Mouse (Mus musculus): Measurements from ENCODE around the gene Vwa3a.
"Not testable (repeated sequence)": the region's sequence is repeated elsewhere in the genome, so short reads cannot be mapped to it uniquely, and the experiment has no call there.

Gene Vwa3a

DNA sequence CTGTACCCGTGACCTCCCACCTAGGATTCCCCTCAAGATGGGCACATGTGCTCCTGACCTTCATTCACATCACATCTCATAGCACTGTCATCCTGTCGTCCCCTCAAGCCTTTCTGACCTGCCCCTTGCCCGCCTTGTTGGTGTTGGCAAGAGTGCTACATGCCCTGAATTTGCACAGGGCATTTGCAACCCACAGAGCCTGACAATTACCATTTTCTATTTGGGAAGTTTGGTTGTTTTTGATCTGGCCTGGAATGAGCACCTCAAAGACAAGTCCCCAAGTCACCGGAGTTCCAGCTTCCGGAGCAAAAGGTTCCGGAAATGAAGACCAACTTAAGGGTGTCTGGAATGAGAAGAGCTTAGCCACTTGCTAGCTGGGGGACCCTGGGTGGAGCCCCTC, at the start of gene Vwa3a:
TSS of gene Vwa3a (plus strand) at position 301 of the 400 bp plus-strand sequence.
- no peak for DNase-seq (ENCODE audit: extremely low read depth, insufficient read length, low spot score)

DNA sequence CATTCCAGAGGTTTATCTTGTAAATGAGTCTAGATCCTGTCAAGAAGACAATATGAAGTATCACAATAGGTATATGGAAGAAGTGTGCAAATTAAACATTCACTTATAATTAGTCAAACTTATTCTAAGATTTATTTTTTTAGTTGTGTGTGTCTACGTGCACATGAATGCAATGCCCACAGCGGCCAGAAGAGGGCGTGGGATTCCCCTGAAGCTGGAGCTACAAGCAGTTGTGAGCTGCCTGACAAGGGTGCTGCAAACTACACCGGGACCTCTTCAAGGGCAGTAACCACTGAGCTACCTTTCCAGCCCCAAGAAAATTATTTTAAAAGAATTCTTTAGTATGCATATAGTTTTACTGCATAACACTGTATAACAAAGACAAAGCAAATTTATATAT, 48.5 kb upstream of the Vwa3a start:
- no peak for DNase-seq (ENCODE audit: extremely low read depth, insufficient read length, low spot score)

DNA sequence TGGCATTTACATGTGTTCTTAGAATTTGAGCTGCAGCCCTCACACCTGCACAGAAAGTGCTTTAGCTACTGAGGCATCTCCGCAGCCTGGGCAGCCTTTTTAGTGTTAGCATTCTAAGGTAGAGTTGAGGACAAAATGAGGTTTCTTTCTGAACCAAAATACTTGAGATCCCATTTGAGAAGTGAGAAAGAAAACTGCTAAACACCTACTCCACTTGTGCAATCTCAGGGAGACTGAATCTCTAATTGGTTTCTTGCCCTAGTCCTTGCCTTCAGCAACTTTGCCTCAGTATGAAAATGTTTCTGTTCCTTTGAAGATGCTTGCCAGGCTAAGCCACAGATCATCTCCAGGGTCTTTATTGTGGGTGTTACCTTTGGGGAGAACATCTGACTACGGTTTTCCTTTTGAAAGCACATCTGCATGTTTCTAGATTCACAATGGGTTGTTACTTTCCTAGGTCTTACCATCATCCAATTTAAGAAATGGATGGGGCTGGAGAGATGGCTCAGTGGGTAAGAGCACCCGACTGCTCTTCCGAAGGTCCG, 45.2 kb upstream of the Vwa3a start:
- no peak for DNase-seq (ENCODE audit: extremely low read depth, insufficient read length, low spot score)

DNA sequence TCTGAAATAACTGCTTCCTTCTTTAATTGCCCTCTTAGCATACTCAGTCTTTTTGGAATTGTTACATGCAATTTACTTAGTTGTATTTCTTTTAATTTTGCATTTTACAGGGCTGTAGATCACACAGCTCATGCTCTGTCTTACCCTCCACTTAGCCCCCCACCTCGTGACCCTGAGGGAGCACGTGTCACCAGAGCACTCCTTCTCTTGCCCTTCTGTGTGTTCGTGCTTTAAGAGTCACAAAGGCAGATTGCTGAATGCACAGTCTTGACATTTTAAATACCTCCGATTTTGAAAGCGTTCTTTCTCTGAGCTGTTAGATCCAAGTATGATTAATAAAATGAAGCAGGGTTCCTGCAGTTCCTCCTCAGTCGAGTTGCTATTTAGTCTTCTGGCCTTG, 43.9 kb upstream of the Vwa3a start:
- DNase-seq (ENCODE audit: extremely low read depth, insufficient read length, low spot score), result no peak

DNA sequence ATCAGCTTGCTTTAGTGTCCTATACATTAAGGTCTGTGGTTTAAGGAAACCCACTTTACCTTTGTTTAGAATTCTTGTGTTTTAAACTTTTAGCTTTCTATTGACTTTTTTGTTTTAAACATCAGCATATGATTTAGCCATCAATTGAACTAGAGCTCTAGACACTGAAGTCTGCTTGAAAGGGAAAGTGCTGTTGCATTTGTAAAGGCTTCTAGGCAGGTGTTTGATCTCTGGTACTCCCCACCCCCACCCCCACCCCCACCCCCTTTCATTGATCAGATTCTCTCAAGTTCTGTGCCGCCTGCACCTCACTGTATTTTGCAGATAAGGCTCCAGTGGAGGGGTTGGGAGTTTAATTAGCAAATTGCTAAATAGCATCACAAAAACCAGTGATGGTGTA, 43.5 kb upstream of the Vwa3a start:
- no peak for DNase-seq (ENCODE audit: extremely low read depth, insufficient read length, low spot score)

DNA sequence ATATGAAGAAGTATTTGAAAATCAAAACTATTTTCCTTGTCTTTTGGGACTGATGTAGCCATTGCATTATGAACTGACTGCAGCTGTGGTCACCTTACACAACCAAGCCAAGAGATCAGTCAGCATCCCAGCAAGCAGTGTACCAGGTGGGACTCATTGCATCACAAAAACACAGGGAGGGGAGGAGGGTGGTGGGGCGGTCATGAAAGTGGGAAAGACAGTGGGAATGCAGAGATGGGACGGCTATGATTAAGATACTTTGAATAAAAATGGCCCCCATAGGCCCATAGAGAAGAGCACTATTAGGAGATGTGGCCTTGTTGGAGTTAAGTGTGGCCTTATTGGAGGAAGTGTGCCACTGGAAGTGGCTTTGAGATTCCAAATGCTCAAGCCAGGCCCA, 42.8 kb upstream of the Vwa3a start:
- DNase-seq (ENCODE audit: extremely low read depth, insufficient read length, low spot score), result no peak

DNA sequence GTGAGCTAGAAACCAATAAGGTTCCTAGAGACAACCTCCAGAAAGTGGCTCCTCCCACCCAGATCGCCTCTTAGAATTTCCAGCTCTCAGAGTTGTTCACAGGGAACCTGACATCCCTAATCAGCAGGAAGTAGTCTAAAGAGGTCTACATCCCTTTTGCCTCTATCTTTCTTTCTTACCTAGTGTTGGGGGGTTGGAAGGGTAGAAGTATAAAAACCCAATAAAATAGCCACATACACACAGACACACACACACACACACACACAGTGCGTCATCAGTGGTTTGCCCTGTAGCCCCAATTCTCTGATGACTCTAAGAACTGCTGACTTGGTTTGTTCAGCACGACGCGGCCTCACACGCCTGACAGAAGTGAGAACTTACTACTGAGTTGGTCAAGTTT, 39.5 kb upstream of the Vwa3a start:
- no peak for DNase-seq (ENCODE audit: extremely low read depth, insufficient read length, low spot score)

DNA sequence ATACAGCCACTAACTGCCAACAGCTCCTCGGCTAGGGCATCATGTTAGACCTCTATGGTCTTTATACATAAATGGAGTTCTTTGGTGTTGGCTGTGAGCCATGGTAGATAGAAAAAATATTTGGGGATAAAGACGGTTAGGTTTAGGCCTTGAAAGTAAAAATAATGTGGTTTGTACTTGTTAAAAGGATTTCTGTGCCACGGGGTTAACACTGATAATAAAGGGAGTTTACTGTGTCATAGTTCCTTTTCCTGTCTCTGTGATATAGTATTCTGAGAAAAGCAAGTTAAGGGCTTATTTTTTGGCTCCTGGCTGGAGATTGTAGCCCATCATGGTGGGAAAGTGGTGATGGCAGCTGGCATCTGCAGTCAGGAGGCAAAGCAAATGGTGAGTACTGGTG, 35.2 kb upstream of the Vwa3a start:
- no peak for DNase-seq (ENCODE audit: extremely low read depth, insufficient read length, low spot score)

DNA sequence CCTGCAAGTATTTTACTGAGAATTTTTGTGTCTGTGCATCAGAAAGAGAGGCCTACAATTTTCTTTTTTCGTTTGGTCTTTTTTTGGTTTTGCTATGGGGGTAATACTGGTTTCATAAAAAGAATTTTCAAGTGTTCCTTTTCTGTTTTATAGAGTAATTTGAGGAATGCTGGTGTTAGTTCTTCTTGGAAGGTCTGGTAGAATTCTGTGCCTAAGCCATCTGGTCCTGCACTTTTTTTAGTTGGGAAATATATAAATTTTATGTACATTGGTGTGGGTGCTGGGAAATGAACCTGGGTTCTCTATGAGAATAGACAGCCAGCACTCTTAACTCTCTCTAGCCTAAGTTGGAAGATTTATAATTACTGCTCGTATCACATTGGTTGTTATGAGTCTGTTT, 27.0 kb upstream of the Vwa3a start:
- no peak for DNase-seq (ENCODE audit: extremely low read depth, insufficient read length, low spot score)

DNA sequence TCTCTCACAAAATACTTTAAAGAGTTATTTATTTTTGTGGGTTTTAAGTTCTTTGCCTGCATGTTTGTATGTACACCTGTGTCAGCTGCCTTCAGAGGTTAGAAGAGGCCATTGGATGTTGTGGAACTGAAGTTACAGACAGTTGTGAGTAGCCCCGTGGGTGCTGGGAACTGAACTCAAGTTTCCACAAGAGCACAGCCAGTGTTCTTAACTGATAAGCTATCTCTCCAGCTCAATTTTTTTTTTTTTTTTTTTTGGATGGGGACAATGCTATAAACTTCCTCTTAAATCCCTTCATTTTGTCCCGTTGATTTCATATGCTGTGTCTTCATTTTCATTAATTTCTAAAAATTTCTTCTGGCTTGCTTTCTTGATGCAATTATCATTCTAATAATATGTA, 25.9 kb upstream of the Vwa3a start:
- DNase-seq (ENCODE audit: extremely low read depth, insufficient read length, low spot score), result no peak

DNA sequence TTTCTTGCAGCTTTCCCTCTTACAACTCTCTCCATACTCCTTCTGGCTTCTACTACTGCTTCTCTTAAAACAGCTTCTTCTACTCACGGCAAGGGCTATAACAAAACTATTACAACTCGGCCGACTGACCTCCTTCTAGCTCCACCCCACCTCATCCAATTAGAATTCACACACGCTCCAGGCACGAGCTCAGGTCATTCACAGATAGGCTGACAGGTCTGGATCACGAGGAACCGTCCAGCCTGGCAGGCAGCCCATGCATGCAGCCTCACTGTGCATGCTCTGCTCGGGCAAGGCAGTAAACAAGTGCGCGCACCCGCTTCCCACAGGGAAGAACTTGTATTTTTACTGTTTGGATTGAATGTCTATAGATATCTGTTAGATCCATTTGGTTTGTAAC, 25.2 kb upstream of the Vwa3a start:
- not testable (repeated sequence) for DNase-seq (ENCODE audit: extremely low read depth, insufficient read length, low spot score)

DNA sequence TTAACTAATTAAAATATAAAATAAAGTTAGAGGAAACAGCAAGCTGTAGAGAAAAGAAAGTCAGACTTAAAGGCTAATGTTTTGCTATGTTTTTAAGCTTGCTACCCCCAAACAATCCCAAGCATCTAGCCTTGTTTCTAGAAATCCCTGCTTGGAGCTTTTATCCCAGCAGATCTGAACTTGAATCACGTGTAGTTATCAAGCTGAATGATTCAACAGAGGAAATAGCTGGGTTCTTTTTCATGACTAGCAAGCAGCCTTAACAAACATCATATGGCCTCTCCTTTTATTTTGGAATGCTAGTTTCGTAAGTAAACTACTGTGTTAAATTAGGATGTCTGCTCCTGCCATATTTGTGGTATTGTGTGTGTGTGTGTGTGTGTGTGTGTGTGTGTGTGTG, 21.9 kb upstream of the Vwa3a start:
- DNase-seq (ENCODE audit: extremely low read depth, insufficient read length, low spot score), result no peak

DNA sequence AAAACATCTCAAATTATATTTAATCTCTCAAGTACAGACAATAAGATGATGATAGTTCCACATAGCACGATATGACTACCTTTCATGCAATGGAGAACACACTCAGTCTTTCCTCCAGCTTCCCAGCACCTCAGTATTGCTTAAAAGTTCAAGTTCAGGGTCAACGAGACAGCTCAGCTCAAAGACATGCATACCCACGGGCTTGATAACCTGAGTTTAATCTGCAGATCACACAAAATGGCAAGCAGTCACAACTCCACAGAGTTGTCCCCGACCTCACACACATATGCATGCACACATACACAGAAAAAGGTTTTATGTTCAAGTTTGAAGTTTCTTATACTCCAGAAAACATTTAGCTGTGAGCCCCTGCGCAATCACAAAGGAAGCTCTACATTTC, 18.1 kb upstream of the Vwa3a start:
- DNase-seq (ENCODE audit: extremely low read depth, insufficient read length, low spot score), result no peak

DNA sequence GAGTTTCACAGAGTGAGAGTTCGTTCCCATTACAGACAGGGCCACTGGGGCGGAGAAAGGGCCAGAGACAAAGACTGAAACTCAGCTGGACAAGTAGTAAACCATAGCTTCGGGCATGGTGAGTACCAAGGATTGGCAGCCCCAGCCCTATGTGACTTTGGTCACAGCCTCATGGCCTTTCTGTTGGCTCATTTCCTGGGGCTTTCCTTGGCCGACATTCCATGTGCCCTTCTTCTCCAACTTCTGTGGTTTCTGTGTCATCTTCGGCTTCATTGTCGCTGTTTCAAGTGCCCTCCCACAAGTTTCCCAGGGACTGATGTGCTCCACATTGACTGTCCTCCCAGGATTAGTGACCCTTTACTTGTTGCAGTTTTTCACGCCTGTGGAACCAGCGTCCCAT, 17.7 kb upstream of the Vwa3a start:
- DNase-seq (ENCODE audit: extremely low read depth, insufficient read length, low spot score), result peak; percentile 57

DNA sequence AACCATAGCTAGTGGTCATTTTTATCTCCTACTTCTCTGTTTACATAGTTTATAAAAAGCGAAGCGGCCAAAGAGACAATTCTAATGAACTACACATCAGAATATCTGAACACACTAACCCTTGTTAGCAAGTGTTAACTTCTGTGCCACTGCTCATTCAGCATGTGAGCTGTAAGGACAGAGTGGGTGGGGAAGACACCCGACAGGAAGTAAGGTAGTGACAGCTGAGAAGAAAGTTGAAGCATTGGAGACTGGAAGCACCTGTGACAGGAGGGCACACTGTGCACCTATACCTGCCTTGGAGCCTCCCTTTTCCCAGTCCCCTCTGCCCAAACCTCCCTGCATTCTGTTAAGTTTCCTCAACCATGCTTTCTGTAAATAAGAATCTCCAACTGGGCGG, 17.1 kb upstream of the Vwa3a start:
- no peak for DNase-seq (ENCODE audit: extremely low read depth, insufficient read length, low spot score)

DNA sequence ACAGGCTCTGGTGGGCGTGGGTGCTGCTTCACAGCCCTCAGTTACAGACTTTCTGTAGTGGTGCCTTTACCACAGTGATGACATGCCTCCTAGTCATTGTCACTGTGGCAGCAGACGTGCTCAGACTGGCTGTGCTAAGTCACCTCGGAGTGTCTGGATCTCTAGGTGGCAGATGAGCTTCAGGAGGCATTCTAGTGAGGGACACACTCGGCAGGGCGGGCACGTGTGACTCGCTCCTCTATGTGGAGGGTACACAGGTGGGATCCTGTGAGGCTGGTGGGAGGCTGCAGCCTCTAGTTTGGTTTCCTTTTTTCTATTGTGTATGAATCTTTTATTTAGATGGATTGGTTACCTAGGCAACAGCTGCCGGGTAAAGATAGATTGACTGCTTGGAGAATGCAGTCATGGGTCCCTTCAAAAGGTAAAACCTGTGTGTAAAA, 16.3 kb upstream of the Vwa3a start:
- DNase-seq (ENCODE audit: extremely low read depth, insufficient read length, low spot score), result no peak

DNA sequence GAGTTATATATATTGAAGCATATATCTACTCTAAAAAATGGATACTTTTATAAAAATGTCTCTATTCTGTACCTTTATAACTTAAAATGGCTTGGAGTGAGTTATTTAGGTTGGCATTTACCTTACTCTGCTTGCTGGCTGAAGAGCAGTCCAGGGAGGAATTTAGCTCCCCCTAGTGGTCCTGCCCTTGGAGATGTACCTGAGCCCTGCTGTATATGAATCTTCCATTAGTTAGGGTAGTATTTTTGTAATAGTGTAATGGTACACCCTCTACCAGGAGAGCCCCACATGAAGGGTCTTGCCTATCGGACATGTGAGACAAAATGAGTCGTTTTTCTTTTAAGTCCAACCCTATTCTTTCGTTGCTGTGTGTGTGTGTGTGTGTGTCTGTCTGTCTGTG, 11.5 kb upstream of the Vwa3a start:
- no peak for DNase-seq (ENCODE audit: extremely low read depth, insufficient read length, low spot score)

DNA sequence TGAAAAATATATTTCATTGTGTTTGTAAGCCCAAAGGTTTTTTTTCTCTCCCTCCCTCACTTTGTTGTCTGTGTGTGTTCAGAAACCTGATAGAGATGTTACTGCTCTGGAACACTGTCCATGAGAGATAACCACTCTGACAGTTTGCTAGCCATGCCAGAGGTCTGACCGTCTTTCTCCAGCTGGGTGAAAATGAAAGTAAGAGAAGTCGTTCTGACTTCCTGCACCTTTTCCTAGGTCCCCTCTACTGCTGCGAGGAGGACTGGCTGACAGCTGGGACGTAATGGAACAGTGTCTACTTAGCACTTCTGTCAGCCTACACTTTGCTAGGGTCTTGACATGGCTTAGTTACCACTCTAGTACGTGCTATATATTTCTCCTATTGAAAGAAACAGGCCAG, 9.5 kb upstream of the Vwa3a start:
- no peak for DNase-seq (ENCODE audit: extremely low read depth, insufficient read length, low spot score)

DNA sequence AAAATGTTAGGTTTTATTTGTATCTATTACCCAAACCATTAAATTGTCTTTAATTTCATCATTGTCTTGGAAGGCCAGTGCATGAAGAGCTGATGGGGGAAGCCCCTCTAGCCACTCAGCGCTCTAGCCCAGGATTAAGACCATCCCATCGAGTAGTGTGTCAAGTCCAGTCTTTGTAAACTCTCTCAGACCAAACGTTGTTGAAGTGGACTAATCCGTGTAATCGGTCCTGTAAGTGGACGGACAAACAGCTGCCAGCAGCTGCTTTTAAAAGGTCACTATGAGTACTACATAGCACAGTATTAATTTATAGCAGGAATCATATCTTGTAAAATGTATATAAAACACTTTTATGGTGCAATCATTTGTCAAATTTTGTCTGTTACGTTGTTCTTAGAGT, 6.2 kb upstream of the Vwa3a start:
- no peak for DNase-seq (ENCODE audit: extremely low read depth, insufficient read length, low spot score)

DNA sequence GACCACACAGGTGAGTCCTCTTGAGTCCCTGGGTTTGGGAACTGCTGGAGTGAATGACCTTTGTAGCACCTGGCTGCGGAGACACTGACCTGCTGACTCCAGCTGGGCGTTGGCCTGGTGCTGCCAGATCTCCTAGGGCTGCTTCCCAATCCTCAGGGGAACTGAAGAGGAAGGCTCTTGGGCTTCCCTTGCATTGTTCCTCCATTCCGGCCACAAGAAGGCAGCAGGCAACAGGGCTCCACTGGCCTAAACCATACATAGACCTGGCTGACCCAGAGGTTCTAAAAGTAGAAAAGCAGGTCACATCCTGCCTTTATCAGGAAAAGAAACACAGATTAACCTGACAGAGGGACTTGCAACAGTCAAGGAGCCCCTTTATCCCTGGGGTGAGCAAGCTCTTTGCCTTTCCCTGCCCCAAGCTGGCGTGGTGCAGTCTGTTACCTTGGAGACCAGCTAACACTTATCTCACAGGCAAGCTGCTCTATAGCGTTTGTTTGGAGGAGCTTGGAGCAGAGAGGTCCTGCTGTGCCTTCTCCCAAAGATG, 512 bp downstream of the Vwa3a start:
- DNase-seq (ENCODE audit: extremely low read depth, insufficient read length, low spot score), result no peak

DNA sequence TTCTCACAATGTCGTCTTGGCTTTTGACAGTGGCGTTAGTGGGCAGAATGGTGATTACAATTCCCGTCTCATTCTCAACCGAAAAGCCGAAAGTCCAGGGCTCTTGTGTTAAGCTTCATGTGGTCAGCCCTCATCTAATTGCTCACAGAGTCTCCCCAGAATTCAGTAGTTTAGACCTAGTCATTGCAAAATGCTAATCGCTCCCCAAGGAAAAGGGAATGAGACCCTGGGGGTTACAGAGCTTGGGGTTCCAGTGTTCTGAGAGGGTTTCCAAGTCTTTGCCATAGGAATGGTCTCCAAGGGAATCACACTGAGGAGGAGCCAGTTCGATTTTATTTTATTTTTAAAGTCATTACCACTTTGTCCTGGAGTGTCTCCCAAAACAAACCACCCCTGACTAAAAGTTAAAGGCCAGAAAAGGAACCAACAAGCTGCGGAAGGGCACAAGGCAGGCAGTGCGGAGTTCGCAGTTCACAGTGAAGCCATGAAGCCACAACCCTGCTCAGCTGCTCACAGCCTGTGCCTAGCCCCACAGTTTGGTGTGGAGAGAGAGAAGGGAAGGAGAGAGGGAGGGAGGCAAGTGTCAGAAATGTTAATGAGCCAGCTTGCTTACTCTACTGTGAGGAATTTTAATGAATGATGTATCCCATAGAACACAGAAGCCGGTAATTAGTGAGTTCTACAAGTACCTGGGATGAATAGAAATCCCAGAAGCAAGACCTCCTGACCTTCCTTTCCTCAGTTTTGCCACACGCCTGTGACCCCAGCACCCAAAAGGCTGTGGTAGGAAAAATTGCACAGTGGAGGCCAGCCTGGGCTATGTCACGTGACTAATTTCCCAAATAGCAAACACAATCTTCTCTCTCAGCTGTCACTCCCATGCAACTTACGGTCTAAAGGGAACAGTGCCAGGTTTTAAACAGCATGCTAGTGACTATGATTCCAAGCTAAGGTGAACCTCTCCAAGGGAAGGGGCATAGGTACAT, 4.5 kb downstream of the Vwa3a start:
- no peak for DNase-seq (ENCODE audit: extremely low read depth, insufficient read length, low spot score)

DNA sequence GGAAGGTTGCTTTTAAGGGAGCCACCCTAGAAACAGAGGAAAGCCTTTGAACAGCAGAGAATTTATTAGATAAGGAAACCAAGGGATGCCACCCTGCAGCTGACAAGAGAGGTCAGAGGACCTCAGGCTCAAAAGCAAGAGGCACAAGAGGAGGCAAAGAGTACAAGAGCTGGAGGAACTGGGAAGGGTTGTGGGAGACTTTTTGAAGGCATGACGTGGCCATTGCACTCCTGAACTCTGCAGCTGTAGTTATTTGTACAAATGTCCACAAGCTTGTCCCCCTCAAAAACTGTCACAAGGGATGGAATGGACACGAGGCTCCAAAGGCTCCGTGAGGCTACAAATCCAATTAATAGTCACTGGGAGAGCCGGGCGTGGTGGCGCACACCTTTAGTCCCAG, 5.5 kb downstream of the Vwa3a start:
- no peak for DNase-seq (ENCODE audit: extremely low read depth, insufficient read length, low spot score)
